Mouse (Mus musculus) heart, postnatal 36 days (tissue): Measurements from ENCODE around the gene Papss2. TPM values are rescaled to one million over a fixed set of nuclear protein-coding genes. Genes with fewer than 3 reads are reported as not detected.

Source experiments
- DNase-seq, 2 experiments: peaks; one replicate each; pipeline ENCODE4 v3.0.0; 2021 to 2022
- intact Hi-C: fragments of 180-260 bp; cut with DNase I; formaldehyde crosslinking; loops from one replicate; pipeline ENCODE4 v1.15.1; 2025
- total RNA-seq, 2 experiments: library from RNA; stranded (reverse); gene quantifications; 2 replicates each; pipeline ENCODE4 v1.2.3; 2021

Gene Papss2
- total RNA-seq, 2 experiments from 2014 or later, result 12.9 to 15.2 TPM

DNA sequence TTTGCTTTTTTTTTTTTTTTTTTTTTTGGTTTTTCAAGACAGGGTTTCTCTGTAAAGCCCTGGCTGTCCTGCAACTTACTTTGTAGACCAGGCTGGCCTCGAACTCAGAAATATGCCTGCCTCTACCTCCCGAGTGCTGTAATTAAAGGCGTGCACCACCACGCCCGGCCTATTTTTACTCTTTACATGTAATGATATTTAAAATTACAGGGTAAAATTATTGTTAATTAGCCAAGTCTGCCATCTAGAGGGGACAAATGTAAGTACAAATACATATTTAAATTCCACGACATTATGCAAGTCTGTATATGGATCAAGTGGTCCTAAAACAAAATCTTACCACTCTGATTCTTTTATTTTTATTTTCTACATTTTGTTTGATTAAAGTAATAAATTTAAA is 94.1 kb downstream of the Papss2 start:
- intact Hi-C loops, result loop anchor here (1.0 to 5.0 kb wide), 3 partner anchors 95 to 717 kb away; partner anchors contain the start of gene Papss2
- peak in 1 of 2 experiments; percentile 18 for DNase-seq

DNA sequence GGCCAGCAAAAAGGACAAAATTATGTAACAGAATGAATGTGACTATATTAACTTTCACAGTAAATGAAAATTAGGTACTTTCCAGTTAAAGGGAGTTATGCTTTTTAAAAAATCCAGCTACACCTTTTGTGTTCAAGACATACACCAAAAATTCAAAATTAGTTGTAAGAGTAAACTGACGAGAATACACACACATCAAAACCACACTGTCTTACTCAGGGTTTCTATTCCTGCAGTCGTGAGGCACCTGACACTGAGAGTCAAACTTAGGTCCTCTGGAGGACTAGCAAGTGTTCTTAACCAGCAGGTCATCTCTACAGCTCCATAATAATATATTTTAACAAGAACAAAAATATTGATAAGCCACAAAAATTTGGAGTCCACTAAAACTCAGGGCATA is 101.1 kb downstream of the Papss2 start:
- intact Hi-C loops, result no loop called here
- no peak for DNase-seq

DNA sequence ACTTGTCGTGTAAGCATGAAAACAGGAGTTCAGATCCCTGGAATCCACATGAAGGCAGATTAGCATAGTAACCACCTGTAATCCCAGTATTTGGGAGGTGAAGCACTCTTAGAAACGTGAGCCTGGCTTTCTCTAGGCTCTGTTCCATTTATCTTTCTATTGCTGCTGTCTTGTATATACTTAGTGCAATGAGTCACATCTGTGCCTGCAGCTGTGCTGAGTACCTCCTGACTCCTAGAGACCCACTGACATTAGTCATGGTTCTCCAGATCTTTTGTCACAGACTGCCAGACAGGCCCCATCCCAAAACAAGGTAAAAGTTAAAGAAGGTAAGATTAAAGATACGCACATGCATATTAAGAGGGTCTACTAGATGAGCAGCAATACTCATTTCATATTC is 106.6 kb downstream of the Papss2 start:
- intact Hi-C loops, result no loop called here

DNA sequence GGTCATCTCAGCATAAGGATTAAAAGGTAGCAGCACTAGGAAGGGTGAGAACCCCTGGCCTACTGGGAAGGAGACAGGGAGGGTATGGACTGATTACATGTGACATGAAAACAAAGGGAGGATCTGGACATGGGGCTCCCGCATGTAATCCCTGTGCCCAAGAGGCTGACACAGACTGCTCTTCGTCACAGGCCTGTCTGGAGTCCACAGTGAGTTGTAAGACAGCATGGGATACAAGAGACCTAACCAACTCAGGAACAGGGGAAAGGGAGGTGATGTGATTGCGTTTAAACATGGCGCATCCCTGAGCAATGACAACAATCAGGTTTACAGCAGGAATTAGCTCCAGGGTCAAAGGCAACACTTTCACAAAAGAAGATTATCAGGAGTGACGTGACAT is 113.4 kb downstream of the Papss2 start:
- DNase-seq, result no peak
- intact Hi-C loops, result no loop called here

More for the DNA sequence above, 106.6 kb downstream of the Papss2 start:
- no peak for DNase-seq

DNA sequence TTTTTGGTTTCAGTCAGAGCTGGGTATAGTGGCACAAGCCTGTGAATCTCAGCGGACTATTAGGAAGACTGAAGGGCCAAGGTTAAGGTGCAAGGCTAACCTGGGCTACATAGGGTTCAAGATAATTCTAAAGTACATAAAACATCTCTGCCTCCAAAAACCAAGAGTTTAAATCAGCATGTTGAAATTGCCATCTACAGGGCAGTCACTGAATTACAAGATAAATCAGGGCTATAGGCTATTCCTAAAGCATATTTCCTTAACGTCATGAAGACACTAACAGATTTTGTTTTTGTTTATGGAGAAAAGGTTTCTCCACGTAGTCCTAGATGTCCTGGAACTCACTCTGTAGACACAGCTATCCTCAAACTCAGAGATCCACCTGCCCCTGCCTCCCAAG is 114.7 kb downstream of the Papss2 start:
- intact Hi-C loops, result no loop called here
- no peak for DNase-seq

DNA sequence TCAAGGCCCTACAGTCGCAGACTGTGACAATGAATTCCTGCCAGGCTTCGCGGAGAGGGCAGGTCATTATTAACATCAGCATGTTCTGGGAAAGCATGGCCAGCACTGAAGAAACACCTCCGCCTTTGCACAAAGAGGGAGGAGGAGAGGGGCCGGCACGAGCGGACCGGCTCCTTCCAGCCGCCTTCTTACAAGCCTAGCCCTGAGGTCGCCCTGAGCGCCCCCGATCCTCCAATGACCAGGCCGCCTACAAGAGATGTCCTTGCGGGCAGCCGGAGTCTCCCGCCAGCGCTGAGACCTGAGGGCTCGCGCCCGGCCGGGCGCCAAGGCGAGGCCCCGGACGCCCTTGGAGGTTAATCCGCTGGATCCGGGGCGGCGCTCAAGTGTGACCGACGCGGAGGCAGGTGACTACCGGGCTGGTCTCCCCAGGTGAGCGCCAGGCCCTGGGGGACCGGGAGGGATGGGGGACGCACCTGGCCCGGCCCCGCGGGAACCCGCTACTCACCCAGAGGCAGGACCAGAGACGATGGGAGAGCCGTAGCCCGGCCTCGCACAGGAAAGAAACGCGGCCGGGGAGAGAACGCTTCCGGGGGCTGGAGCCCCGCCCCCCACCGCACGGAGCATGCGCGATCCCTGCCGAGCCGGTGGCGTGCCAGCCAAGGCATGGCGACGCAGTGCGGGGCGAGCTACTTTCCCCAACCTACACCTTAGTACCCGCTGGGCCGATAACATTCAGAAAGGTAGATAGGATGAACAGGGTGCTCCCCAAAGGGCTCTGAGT is 116.4 kb downstream of the Papss2 start:
- intact Hi-C loops, result loop anchor here (2.0 kb wide), 1 partner anchor 43 kb away; no protein-coding TSS in a partner anchor
- DNase-seq, result peak; percentile 93

DNA sequence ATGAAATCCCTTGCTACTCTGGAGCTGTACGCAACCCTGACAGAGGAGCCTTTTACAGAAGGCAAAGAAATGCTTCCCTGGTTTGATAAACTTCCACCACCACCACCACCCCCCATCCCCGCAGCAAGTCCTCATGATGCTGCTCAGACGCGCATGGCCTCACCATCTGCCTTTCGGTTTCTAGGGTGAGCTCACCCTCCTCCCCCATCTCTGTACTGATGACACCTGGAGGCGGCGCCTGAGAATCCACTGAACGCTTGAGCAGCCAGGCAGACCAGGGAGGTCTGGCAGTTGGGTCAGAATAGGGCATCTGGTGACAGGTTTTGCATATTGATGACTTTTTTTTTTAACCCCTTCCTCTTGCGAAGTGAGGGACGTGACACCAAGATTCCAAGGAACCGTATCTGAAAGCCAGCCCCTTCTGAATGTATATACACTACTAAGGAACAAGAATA is 117.0 kb downstream of the Papss2 start:
- intact Hi-C loops, result loop anchor here (2.0 kb wide), 1 partner anchor 42 kb away; no protein-coding TSS in a partner anchor
- DNase-seq, result peak in 1 of 2 experiments; percentile 62

DNA sequence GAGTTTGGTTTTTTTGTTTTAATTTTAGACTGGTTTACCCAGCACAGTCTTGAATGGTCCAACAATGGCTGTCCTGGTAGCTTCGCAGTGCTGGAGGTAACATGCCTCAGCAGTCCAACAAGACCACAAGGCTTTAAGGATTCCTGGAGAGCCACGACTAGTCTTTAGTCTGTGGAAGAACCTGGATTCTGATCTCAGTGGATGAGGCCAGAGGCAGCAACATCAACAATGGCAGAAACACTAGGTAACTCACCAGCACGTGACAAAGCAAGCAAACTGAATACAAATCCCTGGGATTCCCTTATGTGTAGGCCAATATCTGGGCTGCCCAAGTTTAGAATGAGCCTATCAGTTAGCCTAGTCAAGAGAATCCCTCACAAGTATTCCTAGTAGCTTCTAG is 117.9 kb downstream of the Papss2 start:
- no peak for DNase-seq
- intact Hi-C loops, result loop anchor here (2.0 kb wide), 1 partner anchor 41 kb away; no protein-coding TSS in a partner anchor

DNA sequence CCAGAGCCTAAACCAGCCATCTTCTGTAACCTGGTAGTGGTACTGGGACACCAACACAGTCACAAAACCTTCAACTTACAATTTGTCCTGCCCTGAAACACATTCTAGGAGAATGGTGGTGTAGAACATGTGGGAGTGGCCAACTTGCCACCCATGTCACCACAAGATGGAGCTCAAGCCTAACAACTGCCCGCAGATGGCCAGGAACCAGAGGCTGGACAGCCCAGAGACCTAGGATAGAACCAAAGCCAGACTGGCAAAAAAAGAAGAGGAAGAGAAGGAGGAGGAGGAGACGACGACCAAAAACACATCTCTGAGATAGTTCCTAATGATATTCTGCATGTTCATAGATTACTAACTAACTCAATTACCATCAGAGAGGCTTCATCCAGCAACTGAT is 119.6 kb downstream of the Papss2 start:
- intact Hi-C loops, result loop anchor here (1.0 kb wide), 3 partner anchors 239 to 651 kb away; no protein-coding TSS in a partner anchor
- peak; percentile 77 to 78 for DNase-seq

DNA sequence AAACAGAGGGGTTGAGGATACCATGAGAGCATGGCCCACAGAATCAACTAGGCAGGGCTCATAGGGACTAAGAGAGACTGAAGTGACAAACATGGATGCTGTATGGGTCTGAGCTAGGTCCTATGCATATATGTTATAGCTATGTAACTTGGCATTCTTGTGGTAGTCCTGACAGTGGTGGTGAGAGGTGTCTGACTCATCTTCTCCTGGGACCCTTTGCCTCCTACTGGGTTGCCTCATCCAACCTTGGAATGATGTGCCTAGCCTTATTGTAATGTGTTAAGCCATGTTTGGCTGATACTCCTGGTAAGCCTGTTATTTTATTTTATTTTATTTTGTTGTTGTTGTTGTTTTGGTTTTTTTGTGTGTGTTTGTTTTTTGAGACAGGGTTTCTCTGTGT is 120.1 kb downstream of the Papss2 start:
- intact Hi-C loops, result loop anchor here (1.0 kb wide), 3 partner anchors 239 to 651 kb away; no protein-coding TSS in a partner anchor
- DNase-seq, result no peak

Other genes starting within 250 kb of the Papss2 start
- gene Sgms1, start 206.1 kb upstream of the Papss2 start, total RNA-seq, result 10 to 100 TPM; 60.2 to 76.0 TPM
- gene Rpl9-ps6, start 129.2 kb upstream of the Papss2 start, total RNA-seq, result 10 to 100 TPM; 27.7 to 36.1 TPM
- gene Minpp1, start 110.0 kb upstream of the Papss2 start, total RNA-seq, result 10 to 100 TPM; 14.1 to 15.3 TPM
- gene Atad1, start 144.0 kb downstream of the Papss2 start, total RNA-seq, result 10 to 100 TPM; 78.8 to 91.7 TPM
- gene Pten, start 161.7 kb downstream of the Papss2 start, total RNA-seq, result 10 to 100 TPM; 60.3 to 71.1 TPM